Mouse (Mus musculus): Measurements from ENCODE around the gene Zfp202. TPM values are rescaled to one million over a fixed set of nuclear protein-coding genes. Genes with fewer than 3 reads are reported as not detected.

The Zfp202 gene
- polyA plus RNA-seq, 1 experiment from 2014 or later, result 8.5 TPM

DNA sequence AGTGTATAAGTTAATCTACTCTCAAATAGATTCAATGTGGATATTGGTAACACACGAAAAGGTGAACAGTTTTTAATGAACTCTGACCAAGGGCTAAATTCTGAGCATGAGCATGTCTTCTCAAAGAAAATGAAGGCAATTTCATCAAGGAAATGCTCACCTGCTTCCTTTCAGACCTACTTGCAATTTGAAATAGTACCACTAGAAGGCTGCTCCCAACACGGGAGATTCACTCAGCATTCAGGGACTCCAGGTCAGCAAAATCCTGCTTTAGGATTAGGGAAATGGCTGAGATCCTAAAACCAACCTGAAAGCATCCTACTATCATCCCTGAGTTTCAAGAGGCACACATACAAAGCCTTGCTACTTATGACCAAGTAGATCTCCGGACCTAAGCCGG is 32.2 kb downstream of the Zfp202 start:
- no peak for ATAC-seq (ENCODE audit: low FRiP score)
- H3K27ac ChIP-seq, result no peak overlapping the region
- no peak overlapping the region for H3K4me2 ChIP-seq
- H3K27me3 ChIP-seq, result peaks cover 4% of the 10 kb centered on the region; the same call in 1 of the 2 replicates
- H3K36me3 ChIP-seq, result no peaks in the 10 kb centered on the region
- no peak overlapping the region for H3K9ac ChIP-seq
- 74% methylated on average over 4 of the region's 4 CpGs for WGBS
- no peaks in the 10 kb centered on the region for H3K4me1 ChIP-seq (replicated peaks)
- no peaks in the 10 kb centered on the region for H3K9me3 ChIP-seq
- no peak overlapping the region for H3K4me3 ChIP-seq

DNA sequence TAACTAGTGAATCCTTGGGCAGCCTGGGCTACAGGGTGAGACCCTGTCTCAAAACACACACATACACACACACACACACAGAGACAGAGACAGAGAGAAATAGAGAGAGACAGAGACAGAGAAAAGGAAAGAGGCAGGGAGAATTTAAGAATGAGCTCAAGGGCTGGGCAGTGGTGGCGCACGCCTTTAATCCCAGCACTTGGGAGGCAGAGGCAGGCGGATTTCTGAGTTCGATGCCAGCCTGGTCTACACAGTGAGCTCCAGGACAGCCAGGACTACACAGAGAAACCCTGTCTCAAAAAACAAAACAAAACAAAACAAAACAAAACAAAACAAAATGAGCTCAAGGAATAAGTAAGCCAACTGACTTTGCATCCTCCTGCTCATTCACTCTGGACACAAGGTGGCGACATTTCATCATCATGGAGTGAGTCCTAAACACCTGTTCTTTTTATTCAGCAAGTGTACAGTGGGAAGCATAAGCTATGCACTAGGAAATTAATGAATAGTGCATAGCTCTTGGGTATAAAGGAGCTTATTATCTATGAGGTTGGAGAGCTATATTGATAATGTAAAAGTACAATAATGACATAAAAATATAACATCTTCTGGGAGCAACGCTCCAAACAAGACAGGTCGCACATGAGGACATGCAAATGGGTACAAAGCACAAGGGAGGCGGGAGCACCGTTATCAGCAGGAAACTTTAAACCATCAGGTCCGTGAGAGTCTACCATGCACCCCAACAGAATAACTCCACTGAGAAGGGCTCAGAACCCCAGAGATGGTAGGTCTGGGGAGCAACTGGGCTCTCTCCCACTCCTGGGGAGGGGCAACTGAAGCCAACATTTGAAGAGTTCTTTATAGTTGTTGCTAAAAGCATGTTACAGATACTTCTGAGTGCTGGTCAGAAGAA is 36.0 kb downstream of the Zfp202 start:
- ATAC-seq (ENCODE audit: low FRiP score), result peak; percentile 85
- 66% methylated on average over 10 of the region's 10 CpGs for WGBS

DNA sequence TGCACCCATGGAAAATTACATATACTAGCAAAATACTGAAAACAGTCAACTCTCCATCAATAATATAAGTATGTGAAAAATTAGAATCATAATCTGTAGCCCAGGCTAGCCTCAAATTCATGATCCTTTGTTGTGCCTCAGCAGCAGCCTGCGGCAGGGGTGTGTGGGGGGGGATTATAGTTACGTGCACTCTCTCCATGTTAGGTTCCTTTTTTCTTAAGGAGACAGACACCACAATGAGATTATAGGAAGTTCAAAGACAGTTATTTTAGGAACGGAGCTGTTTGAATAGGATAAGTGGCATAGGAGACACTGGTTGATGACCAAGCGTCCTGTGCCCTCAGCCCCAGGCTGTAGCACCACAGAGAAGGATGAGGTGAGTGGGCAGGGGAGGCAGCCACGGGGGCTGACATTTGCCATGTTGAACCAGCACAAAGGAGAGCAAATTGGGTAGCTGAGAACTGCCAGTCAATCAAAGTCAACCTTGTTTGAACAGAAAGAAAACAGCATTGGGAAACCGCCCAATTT is 36.8 kb downstream of the Zfp202 start:
- H3K9ac ChIP-seq, result no peak overlapping the region
- 49% methylated on average over 6 of the region's 6 CpGs for WGBS
- ATAC-seq (ENCODE audit: low FRiP score), result no peak

More for the DNA sequence above, 36.0 kb downstream of the Zfp202 start:
- Histone ChIP-seq H3K9me3 (no peaks in the 10 kb centered on the region), H3K27ac (no peak overlapping the region), H3K4me2 (no peak overlapping the region), H3K27me3 (peaks cover 4% of the 10 kb centered on the region; the same call in 1 of the 2 replicates), H3K4me3 (no peak overlapping the region), H3K36me3 (no peaks in the 10 kb centered on the region), H3K4me1 (replicated peaks) (no peaks in the 10 kb centered on the region), H3K9ac (no peak overlapping the region)

DNA sequence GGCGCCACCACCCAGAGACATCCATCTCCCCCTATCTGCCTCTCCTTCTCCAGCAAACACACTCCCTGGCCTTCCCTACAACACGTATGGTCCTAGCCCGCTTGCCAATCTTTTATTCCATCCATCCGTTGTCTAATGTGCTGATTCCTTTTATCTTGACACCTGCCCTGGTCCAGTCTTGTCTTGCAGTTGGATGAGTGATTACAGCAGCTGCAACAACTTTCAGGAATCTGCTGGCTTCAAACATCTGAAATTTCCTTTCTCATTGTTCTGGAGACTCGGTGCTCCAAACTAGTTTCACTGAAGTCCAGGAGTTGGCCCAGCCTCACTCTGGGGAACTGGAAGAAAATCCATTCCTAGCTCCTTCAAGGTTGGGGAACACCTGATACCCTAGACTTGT is 37.4 kb downstream of the Zfp202 start:
- 68% methylated on average over 5 of the region's 5 CpGs for WGBS
- no peak for ATAC-seq (ENCODE audit: low FRiP score)

More for the DNA sequence above, 36.8 kb downstream of the Zfp202 start:
- Histone ChIP-seq H3K4me2 (no peak overlapping the region), H3K4me3 (no peak overlapping the region), H3K27ac (no peak overlapping the region), H3K4me1 (replicated peaks) (peaks cover under 1% of the 10 kb centered on the region; the same call in 1 of the 2 replicates), H3K36me3 (no peaks in the 10 kb centered on the region), H3K27me3 (peaks cover 4% of the 10 kb centered on the region; the same call in 1 of the 2 replicates), H3K9me3 (no peaks in the 10 kb centered on the region)

DNA sequence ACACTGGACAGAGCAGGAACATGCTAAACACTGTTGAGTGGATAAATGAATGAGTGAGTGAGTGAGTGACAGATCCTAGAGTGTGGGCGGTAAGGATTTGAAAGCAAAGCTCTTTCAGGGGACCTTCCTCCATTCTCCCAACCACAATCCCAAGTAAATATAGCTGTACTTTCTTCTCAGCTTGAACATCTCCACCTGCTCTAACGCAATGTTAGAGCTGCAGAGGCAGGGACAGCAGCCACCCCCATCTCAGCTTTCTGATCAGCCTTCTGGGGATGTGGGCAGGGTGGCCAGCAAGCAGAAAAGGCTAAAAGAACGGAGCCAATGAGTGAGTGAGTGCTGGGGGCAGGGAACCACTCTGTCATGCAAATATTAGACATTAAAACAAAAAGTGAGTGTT is 38.9 kb downstream of the Zfp202 start:
- H3K4me1 ChIP-seq (replicated peaks), result peaks cover 8% of the 10 kb centered on the region
- H3K27me3 ChIP-seq, result no peaks in the 10 kb centered on the region
- WGBS, result 76% methylated on average over 3 of the region's 3 CpGs
- no peaks in the 10 kb centered on the region for H3K36me3 ChIP-seq
- no peak overlapping the region for H3K4me3 ChIP-seq
- no peak overlapping the region for H3K27ac ChIP-seq
- no peak for ATAC-seq (ENCODE audit: low FRiP score)
- H3K9ac ChIP-seq, result no peak overlapping the region
- no peak overlapping the region for H3K4me2 ChIP-seq
- H3K9me3 ChIP-seq, result no peaks in the 10 kb centered on the region

More for the DNA sequence above, 37.4 kb downstream of the Zfp202 start:
- Histone ChIP-seq H3K27ac (no peak overlapping the region), H3K27me3 (peaks cover 4% of the 10 kb centered on the region; the same call in 1 of the 2 replicates), H3K9me3 (no peaks in the 10 kb centered on the region), H3K9ac (no peak overlapping the region), H3K4me3 (no peak overlapping the region), H3K36me3 (no peaks in the 10 kb centered on the region), H3K4me2 (no peak overlapping the region), H3K4me1 (replicated peaks) (peaks cover 7% of the 10 kb centered on the region)

DNA sequence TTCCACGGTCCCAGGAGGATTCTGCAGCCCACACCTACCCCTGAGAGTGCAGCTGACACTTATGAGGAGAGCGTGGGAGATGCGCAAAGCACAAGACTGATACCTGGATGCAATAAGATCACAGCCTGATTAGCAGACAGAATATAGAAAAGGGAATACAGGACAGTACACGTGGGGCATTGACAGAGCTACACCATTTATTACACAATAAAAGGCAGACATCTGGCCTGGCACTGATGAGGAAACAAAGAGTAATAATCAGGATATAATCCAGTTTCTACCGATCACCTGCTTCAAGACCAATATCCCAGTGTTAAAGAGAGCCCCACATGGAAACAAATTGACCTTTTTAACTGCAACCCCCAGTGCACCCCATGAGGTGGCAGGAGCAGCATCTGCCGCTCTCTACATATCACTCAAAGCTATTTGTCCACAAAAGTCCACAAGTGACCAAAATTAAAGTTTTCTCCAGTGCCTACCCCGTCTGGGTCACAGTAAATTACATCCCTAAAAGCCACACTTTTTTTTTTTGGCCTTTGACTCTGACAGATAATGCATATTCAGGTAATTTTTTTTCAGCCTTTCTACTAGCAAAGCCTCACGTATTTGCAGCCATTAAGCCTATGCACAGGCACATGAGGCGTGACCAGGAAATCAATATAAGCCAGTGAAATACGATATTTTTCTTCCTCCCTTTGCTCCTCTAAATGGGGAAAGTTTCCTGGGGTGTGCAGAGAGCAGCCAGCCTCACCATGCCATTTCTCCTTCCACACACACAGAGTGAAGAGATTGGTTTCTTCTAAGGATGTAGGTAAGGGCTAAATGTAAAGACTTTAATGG is 42.3 kb downstream of the Zfp202 start:
- ATAC-seq (ENCODE audit: low FRiP score), result peak; percentile 43; the same call in 1 of the 2 replicates

DNA sequence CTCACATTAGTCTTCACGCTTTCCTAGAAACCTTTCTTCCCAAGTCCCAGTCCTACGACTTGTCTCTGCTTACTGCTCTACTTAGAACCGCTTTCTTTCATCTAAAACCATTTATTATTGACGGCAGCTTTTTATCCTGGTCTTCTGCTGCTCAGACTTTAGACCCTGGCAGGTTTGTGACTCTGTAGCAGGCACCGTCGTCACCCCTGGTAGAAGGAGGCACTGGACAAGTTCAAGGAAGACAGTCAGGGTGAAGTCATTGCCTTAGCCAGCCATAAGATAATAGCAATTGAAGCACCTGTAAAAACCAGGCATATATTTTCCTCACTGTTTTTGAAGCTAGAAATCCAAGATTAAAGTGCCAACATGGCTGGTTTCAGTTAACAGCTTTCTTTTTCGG is 43.1 kb downstream of the Zfp202 start:
- Histone ChIP-seq H3K27me3 (0 out of 2 replicates have a peak, but pooled peaks cover 5% of the 10 kb centered on the region), H3K36me3 (no peaks in the 10 kb centered on the region), H3K27ac (peak overlapping the region; percentile 19; the same call in 1 of the 2 replicates), H3K9ac (no peak overlapping the region), H3K4me3 (no peak overlapping the region), H3K9me3 (no peaks in the 10 kb centered on the region), H3K4me1 (replicated peaks) (peaks cover 8% of the 10 kb centered on the region), H3K4me2 (no peak overlapping the region)
- WGBS, result 86% methylated on average over 7 of the region's 7 CpGs
- ATAC-seq (ENCODE audit: low FRiP score), result no peak

More for the DNA sequence above, 42.3 kb downstream of the Zfp202 start:
- Histone ChIP-seq H3K27me3 (0 out of 2 replicates have a peak, but pooled peaks cover 5% of the 10 kb centered on the region), H3K27ac (peak overlapping the region; percentile 19; the same call in 1 of the 2 replicates), H3K4me3 (no peak overlapping the region), H3K9me3 (no peaks in the 10 kb centered on the region), H3K9ac (no peak overlapping the region), H3K4me2 (no peak overlapping the region), H3K36me3 (no peaks in the 10 kb centered on the region), H3K4me1 (replicated peaks) (peaks cover 8% of the 10 kb centered on the region)
- 52% methylated on average over 10 of the region's 10 CpGs for WGBS

DNA sequence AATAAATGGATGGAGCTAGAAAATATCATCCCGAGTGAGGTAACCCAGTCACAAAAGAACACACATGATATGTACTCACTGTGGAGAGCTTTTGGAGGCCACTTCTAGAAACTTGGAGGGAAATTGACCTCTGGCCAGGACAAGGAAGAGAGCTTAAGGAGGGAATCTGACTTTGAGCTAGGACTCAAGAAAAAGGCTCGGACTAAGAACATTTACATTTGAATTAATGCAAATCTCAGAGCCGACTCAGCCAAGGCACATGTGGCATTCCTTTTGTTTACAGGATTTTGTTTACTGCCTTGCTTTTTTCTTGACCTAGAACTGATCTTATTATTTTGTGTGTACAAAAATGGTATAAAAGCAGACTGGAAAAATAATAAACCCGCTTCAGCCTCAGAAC is 47.6 kb downstream of the Zfp202 start:
- Histone ChIP-seq H3K4me1 (replicated peaks) (peaks cover 22% of the 10 kb centered on the region), H3K27me3 (0 out of 2 replicates have a peak, but pooled peaks cover 5% of the 10 kb centered on the region), H3K9me3 (no peaks in the 10 kb centered on the region), H3K4me3 (no peak overlapping the region), H3K27ac (no peak overlapping the region), H3K4me2 (no peak overlapping the region), H3K9ac (no peak overlapping the region), H3K36me3 (no peaks in the 10 kb centered on the region)
- ATAC-seq (ENCODE audit: low FRiP score), result no peak
- 21% methylated on average over 4 of the region's 4 CpGs for WGBS

DNA sequence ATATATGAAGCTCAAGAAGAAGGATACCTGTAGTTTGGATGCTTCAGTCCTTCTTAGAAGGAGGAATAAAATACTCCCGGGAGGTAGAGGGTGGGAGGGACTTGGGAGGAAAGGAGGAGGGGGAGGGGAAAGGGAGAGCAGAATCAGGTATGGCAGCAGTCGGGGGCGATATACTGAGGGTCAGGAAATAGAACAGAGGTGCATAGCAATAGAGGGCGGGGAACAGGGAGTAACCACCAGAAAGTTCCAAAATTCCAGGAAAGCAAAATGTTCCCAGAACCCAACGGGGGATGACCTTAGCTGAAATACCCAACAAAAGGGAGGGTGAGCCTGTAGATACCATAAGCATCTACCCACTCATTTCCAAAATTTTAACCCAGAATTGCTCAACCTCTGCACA is 48.2 kb downstream of the Zfp202 start:
- Histone ChIP-seq H3K27me3 (0 out of 2 replicates have a peak, but pooled peaks cover 5% of the 10 kb centered on the region), H3K9me3 (no peaks in the 10 kb centered on the region), H3K9ac (no peak overlapping the region), H3K4me1 (replicated peaks) (peaks cover 23% of the 10 kb centered on the region), H3K4me2 (no peak overlapping the region), H3K27ac (no peak overlapping the region), H3K36me3 (no peaks in the 10 kb centered on the region), H3K4me3 (no peak overlapping the region)
- WGBS, result 22% methylated on average over 5 of the region's 5 CpGs
- ATAC-seq (ENCODE audit: low FRiP score), result no peak

DNA sequence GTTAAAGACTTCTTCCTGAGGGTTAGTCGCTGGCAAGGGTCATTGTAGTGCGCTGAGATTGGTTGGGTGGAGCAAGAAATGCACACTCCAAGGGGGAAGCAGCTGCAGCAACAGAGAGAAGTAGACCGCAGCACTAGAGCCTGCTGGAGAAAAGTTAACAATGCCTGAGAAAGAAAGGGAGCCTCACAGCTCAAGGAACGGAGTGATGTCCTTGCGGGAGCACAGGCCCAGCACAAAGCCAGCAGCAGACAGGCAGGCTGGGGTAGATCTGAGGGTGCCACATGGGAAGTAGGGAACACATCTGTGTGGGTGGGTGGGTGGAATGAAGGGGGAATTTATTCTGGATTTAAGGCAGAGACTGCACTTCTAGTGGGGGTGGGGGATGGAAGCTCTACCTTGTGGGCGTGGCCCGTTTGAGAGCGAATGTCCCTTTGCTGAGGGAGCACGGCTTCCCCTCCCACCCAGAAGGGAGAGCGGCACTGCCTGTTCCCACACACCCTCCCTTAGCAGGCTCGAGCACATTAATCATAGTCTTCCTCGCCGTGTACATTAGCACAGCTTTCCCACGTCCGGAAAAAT is 49.2 kb downstream of the Zfp202 start:
- Histone ChIP-seq H3K4me1 (replicated peaks) (peaks cover 29% of the 10 kb centered on the region), H3K36me3 (no peaks in the 10 kb centered on the region), H3K9ac (peak overlapping the region; percentile 75), H3K4me2 (peak overlapping the region; percentile 60), H3K9me3 (no peaks in the 10 kb centered on the region), H3K27me3 (0 out of 2 replicates have a peak, but pooled peaks cover 5% of the 10 kb centered on the region), H3K4me3 (peak overlapping the region; percentile 42), H3K27ac (peak overlapping the region; percentile 94)
- ATAC-seq (ENCODE audit: low FRiP score), result peak; percentile 89
- WGBS, result under 1% methylated on average over 15 of the region's 15 CpGs

DNA sequence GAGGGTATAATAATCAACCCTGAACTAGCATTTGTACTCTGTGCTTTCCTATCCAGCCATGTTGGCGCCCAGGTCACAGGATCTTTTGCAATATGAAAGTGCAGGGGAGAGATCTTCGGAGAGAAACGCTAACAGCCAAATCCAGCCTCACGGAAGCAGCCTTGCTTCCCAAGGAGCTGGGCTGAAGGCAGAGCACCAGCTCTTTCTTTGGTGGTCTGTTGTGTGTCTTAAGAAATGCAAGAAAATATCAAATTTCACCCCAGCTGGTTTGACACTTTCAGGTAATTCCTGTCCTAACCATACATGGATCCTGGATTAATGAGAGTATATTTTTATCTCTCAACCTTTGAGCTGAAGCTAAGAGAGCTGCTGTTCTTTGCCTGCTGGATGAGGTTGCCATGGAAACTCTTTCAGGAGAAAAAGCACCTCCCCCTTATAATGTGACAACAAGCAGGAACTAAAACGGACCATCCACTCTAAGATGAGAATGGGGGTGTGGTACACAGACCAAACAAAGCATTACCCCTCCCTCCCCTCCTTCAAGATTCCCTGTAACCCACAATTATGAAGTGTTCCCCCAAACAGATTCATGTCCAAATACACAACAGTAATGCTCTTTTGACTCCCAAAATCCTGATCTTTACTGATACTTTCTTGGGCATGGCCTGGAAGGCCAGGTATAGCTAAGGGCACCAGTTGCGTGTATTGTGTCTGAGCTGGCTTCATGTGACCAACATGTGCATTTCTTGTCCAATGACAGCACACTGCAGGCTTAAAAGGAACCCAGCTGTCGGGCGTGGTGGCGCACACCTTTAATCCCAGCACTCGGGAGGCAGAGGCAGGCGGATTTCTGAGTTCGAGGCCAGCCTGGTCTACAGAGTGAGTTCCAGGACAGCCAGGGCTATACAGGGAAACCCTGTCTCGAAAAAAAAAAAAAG is 50.1 kb downstream of the Zfp202 start:
- peak; percentile 77 for ATAC-seq (ENCODE audit: low FRiP score)
- Histone ChIP-seq H3K27ac (peak overlapping the region; percentile 94), H3K9me3 (no peaks in the 10 kb centered on the region), H3K9ac (peak overlapping the region; percentile 75), H3K36me3 (no peaks in the 10 kb centered on the region), H3K4me3 (peak overlapping the region; percentile 42), H3K4me1 (replicated peaks) (peaks cover 33% of the 10 kb centered on the region), H3K4me2 (peak overlapping the region; percentile 60), H3K27me3 (0 out of 2 replicates have a peak, but pooled peaks cover 5% of the 10 kb centered on the region)
- 49% methylated on average over 13 of the region's 13 CpGs for WGBS

All from hindbrain, embryonic 13.5 days (tissue).